Mouse (Mus musculus) kidney, adult 2 months (tissue): ENCODE data around the gene Rccd1.

Source experiments
- CTCF ChIP-seq: fragments of 200-500 bp; conservative IDR thresholded peaks from 2 replicates; pipeline ENCODE4 v1.5.1; 2011; ENCODE audit warnings: low read depth, mild to moderate bottlenecking, control low read depth, low read length, moderate library complexity, mixed read lengths; ENCODE audit not compliant: insufficient read depth, insufficient read length
- POLR2A ChIP-seq: fragments of 200-500 bp; IDR thresholded peaks from one replicate; pipeline ENCODE4 v1.6.1; 2011; ENCODE audit warnings: low read depth, low read length, control low read depth

DNA sequence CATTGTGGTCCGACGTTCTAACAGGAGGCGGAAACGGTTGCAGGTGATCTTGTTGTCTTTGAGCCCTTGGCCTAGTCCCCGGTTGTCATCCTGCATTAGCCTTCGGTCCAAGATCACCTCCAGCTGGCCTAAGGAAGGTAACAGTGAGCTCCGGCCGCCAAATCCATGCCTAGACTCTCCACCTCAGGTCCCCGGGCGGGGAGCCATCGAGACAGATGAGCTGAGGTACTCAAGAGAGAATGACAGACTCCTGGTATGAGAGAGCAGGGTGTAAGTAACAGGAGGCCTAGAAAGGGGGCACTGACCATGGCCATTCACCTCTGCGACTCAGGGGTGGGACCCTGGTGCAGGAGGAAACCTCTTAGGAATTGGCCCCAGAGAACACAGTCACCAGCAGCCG lies 32.1 kb upstream of the Rccd1 start:
- TF ChIP-seq CTCF (no peak), POLR2A (no peak)
